Mouse (Mus musculus): ENCODE measurements at regions not wholly inside any gene's neighbourhood (a gene's known extent, or its start where the extent isn't known, plus 50 kb on each side); places are given as distances from the start of the nearest gene placed in this dataset.
A peak's percentile ranks its signal among the peaks of the same experiment; 100 is the strongest.

DNA sequence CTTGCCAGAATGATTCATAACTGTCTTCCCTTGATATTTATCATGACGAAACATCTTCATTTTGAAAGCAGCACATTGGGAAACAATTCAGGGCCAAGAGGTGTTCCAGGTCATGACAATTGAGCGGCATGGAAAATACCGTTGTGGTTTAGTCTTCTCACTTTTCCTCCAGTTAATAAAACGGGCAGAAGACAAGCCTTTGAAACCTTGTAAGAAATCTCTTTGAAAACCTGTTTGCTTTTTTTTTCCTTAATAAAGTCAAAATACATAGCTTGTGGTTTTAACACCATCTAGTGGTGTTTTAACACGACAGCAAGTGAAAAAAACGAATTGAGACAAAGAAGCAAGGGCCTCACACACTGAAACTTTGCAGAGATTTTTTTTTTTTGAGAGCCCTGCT, 1389.0 kb upstream of the Acvr2a start:
- peak; percentile 53 for DNase-seq (ENCODE audit: low spot score)

GRCm38 (mm10) chr2:47429843-47430242, 1384.1 kb upstream of the Acvr2a start:
- DNase-seq (ENCODE audit: low spot score): no peak

DNA sequence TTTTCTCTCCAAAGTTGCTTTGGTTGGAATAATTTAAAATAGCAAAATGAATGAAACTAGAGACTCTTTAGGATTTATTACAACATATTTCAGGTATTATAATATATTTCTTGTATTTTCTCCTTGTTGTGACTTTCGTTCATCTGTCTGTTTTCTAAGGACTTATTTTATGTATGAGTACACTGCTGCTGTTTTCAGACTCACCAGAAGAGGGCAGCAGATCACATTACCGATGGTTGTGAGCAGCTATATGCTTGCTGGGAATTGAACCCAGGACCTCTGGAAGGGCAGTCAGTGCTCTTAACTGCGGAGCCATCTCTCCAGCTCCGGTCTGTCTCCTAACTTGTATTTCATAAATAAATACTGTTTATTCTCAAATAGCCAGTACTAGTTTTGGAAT, 1347.9 kb upstream of the Acvr2a start:
- DNase-seq (ENCODE audit: low spot score): peak; percentile 29

GRCm38 (mm10) chr2:47491874-47492539, 1321.9 kb upstream of the Acvr2a start:
- DNase-seq (ENCODE audit: low spot score): peak; percentile 70

Measured in embryo, embryonic 10.5 days (tissue).